Mouse (Mus musculus) bone marrow macrophage, adult 2 months (primary cell): ENCODE measurements around the gene Sytl3.

Experiments used
- CTCF ChIP-seq: IDR thresholded peaks from 2 replicates; pipeline ENCODE4 v1.5.1; 2012; ENCODE audit warnings: low read depth, mild to moderate bottlenecking, low read length, moderate library complexity
- POLR2A ChIP-seq: IDR thresholded peaks from 2 replicates; pipeline ENCODE4 v1.6.1; 2012; ENCODE audit warnings: mild to moderate bottlenecking, low read depth, low read length, borderline replicate concordance

DNA sequence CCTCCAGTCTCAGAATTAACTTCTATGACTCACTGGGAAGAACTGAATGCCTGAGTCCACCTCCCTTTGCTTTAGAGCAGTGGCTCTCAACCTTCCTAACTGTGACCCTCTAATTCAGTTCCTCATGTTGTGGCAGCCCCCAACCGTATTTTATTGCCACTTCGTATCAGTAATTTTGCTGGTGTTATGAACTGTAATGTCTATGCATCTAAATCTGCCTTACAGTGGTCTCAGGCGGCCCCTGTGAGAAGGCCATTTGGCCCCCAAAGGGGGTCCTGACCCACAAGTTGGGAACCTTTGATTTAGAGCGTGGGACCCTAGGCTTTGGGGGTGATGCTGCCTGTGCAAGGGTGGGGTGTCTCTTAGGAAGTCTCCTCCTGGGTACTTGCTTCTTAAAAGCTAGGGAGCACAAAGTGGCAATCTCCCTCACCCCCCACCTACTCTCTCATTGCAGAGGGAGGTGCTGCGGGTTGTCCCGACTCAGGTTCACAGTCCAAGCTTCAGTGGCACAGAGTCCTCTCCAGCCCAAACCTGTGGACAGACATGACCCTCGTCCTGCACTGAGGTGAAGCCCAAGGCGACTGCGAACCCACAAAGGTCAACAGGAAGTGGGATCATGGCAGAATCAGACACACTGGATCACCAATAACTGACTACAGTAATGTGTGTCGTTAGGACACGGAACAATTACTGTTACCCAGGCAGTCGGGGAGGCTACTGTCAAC lies 78.5 kb downstream of the Sytl3 start:
- TF ChIP-seq CTCF (no peak), POLR2A (no peak)
